Mouse (Mus musculus): ENCODE measurements around the gene Olfr70. TPM values are rescaled to one million over a fixed set of nuclear protein-coding genes. Genes with fewer than 3 reads are reported as not detected.

Gene Olfr70
- polyA plus RNA-seq (2017; shearing (Covaris generic)), result not detected

- no peak for ATAC-seq
These were observed at the start of gene Olfr70 for GRCm38 (mm10) chr4:43700707-43701106. Olfr70 (minus strand) TSS chr4:43700807.

- no peak for ATAC-seq
These were observed 44.6 kb upstream of the Olfr70 start for GRCm38 (mm10) chr4:43745187-43745586.

GRCm38 (mm10) chr4:43743099-43743498 is 42.5 kb upstream of the Olfr70 start:
- ATAC-seq, result no peak

- ATAC-seq, result no peak
These were observed 42.0 kb upstream of the Olfr70 start for GRCm38 (mm10) chr4:43742637-43743036.

GRCm38 (mm10) chr4:43741526-43741925 is 40.9 kb upstream of the Olfr70 start:
- no peak for ATAC-seq

GRCm38 (mm10) chr4:43738989-43739674 is 38.5 kb upstream of the Olfr70 start:
- ATAC-seq, result no peak

- no peak for ATAC-seq
These were observed 36.5 kb upstream of the Olfr70 start for GRCm38 (mm10) chr4:43737144-43737543.

- no peak for ATAC-seq
These were observed 32.6 kb upstream of the Olfr70 start for GRCm38 (mm10) chr4:43733186-43733585.

- no peak for ATAC-seq
These were observed 31.6 kb upstream of the Olfr70 start for GRCm38 (mm10) chr4:43732171-43732570.

GRCm38 (mm10) chr4:43730750-43731297 is 30.2 kb upstream of the Olfr70 start:
- ATAC-seq, result no peak

GRCm38 (mm10) chr4:43729794-43730550 is 29.4 kb upstream of the Olfr70 start, which contains the start of gene Spaar:
Spaar (plus strand) TSS chr4:43730034.
- no peak for ATAC-seq

- no peak for ATAC-seq
These were observed 28.5 kb upstream of the Olfr70 start for GRCm38 (mm10) chr4:43729126-43729525.

- no peak for ATAC-seq
These were observed 28.0 kb upstream of the Olfr70 start for GRCm38 (mm10) chr4:43728576-43728954.

GRCm38 (mm10) chr4:43727718-43728575 is 27.3 kb upstream of the Olfr70 start:
- ATAC-seq, result no peak

GRCm38 (mm10) chr4:43726995-43727394 is 26.4 kb upstream of the Olfr70 start, which contains the start of gene Hrct1:
Hrct1 (plus strand) TSS chr4:43727188.
- ATAC-seq, result no peak

- ATAC-seq, result no peak
These were observed 25.8 kb upstream of the Olfr70 start for GRCm38 (mm10) chr4:43726228-43726993.

- ATAC-seq, result no peak
These were observed 24.2 kb upstream of the Olfr70 start for GRCm38 (mm10) chr4:43724764-43725163.

GRCm38 (mm10) chr4:43722191-43722590 is 21.6 kb upstream of the Olfr70 start:
- no peak for ATAC-seq

GRCm38 (mm10) chr4:43720491-43721228 is 20.1 kb upstream of the Olfr70 start:
- ATAC-seq, result no peak

- ATAC-seq, result no peak
These were observed 13.1 kb upstream of the Olfr70 start for GRCm38 (mm10) chr4:43713652-43714219.

- ATAC-seq, result no peak
These were observed 11.2 kb upstream of the Olfr70 start for GRCm38 (mm10) chr4:43711821-43712220.
